Mouse (Mus musculus): ENCODE data around the gene Mbd3.

- TF ChIP-seq POLR2A (IDR thresholded peaks at IDR 0.05; ENCODE audit: low read depth, low read length) (no peak), CTCF (conservative IDR thresholded peaks at IDR 0.05 in 1 of 2, IDR thresholded peaks at IDR 0.05 in 1 of 2; ENCODE audit: low read depth in 2 of 2, low read length in 2 of 2) (no peak), EP300 (IDR thresholded peaks at IDR 0.05; ENCODE audit: low read length) (peak; percentile 65), SIN3A (IDR thresholded peaks at IDR 0.05; ENCODE audit: low read length) (peak; percentile 43; the same call in 1 of the 2 replicates), ZC3H11A (IDR thresholded peaks at IDR 0.05; ENCODE audit: low read depth, low read length) (no peak), MYC (IDR thresholded peaks at IDR 0.05; ENCODE audit: low read depth, low read length) (0 out of 2 replicates have a peak, but pooled peaks have one; percentile 21), ELF1 (IDR thresholded peaks at IDR 0.05; ENCODE audit: low read depth, low read length) (no peak), MAFK (IDR thresholded peaks at IDR 0.05; ENCODE audit: insufficient replicate concordance, low read length) (no peak), RCOR1 (conservative IDR thresholded peaks at IDR 0.05; ENCODE audit: low read depth, low read length) (no peak), CHD2 (IDR thresholded peaks at IDR 0.05; ENCODE audit: low read length) (peak; percentile 77)
Measured at GRCm38 (mm10) chr10:80444339-80445045, 45.1 kb upstream of the Mbd3 start.
